Mouse (Mus musculus) heart, adult 11 months (tissue): ENCODE measurements around the gene Greb1.

Experiments used
- DNase-seq: peaks from one replicate; pipeline ENCODE4 v3.0.0; 2022

Gene Greb1

DNA sequence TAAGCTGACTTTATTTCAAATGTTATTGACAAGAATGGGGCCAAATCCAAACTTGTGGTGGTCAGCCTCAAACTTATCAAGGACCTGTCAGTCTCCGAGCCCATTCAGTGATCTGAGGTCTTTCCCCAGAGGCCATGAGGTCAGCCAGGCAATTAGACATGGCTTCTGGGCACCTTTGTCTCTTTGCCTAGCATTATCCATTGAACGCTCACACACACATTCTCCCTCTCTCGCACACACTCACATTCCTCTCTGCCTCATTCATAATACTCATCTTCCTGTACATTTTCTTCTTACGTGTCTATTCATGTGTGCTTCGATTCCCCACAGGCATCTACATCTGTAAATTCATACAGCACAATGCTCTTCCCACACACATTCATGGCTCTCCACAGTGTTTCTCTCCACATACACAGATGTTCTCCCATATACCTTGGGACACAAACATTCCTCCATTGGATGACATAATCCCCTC is 3.3 kb upstream of the Greb1 start:
- no peak for DNase-seq

DNA sequence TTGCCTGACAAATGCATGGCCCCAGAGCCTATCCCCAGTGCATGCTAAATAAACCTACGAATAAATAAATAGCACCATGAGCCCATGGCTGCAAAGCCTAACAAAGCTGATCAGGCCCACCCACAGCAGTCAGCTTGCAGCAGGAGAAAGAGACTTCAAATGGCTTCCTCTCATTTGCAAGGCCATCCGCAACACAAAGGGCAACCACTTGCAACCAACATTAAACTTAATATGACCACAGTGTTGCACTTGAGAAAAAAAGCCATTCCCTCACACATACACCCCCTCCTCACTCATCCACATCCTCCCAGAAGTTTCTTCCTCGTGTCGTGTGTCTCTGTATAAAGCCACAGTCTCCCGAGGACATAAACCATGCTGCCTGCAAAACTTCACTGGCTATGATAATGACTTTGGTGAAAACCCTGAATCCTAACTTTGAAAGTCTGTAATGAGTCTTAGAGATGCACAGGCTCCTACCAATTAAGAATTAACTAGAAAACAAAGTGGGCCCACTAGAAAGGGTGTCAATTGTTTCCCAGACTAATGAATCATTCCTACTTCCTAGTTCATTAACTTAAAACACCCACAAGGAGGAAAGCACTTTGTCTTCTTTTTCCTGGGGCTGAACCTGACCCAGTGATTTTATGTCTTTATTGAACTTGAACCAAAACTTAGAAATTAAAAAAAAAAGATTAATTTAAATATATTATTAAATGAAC is 2.7 kb upstream of the Greb1 start:
- no peak for DNase-seq

DNA sequence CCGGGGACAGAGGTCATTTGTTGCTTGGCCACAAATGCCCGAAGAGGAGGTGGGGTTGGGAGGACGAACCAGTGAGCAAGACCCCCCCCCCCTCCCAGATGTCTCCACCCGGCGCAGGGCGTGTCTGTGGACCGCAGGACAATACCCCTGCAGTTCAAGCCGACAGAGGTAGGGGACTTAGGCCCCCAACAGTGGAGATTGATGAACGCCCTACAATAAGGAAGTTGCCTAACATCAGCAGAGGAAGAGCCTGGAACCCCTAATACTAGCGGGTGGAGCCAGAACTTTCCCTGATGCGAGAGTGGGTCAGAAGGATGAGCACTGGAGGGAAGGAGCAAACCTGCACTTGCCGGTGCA is 251 bp upstream of the Greb1 start:
- DNase-seq = no peak

DNA sequence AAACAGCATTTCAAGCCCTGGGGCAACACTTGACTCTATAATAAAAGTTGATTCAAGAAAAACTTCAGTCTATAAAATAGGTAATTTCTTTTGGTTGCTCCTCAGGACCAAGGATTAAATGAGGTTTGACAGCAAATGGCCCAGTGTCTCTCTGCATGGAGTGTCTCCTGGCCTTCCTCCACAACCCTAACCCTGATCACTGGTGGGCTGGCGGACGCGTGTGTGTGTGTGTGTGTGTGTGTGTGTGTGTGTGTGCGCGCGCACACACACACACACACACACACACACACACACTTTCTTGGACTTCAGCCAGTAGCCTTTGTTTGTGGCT is 793 bp downstream of the Greb1 start:
- DNase-seq = no peak

DNA sequence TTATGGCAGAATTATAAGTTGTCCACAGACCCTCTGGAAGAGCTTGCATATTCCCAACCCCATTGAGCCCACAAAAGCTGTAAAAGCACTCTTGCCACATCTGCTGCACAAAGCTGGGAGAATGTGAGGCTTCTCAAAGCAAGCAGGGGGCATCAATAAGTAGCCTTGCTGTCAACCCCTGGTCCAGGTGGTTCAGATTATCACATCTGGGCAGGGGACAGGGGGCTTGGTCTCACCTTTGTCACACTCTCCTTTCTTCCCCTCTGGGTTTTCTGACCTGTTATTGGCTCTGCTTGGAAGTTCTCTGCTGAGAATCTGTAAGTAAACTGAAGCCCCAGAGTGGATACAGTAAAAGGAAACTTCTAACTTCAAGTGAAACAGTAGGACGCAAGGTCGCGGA is 1.8 kb downstream of the Greb1 start:
- no peak for DNase-seq

DNA sequence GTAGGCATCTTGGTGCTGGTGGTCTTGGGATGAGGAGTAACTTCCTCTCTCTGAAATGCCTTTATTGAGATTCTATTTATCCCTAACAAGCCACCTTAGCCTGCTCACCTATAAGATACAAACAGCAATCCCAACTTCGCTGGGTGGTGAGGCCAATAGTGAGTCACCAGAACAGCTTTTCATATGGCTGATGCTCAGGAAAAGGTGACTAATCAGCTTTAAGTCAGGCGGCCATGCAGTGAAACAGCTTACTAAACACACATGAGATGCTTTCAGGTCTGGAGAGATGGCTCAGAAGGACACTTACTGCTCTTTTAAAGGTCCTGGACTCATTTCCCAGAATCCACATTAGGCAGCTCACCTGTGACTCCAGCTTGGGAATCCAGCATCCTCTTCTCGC is 4.9 kb downstream of the Greb1 start:
- no peak for DNase-seq

DNA sequence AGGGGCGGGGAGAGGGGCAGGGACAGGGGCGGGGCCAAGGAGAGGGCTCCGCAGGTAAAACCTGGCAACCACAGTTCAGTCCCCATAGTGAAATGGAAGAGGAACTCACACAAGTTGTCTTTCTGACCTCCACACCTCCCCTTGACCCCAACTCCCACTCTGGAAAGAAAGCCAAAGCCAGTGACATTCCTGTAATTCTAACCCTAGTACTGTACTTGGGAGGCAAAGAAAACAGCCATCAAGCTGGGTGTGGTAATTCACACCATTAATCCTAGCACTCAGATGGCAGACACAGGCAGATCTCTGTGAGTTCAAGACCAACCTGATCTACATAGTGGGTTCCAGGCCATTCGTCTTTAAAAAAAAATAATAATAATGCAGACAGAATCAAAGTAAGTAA is 7.3 kb downstream of the Greb1 start:
- no peak for DNase-seq

DNA sequence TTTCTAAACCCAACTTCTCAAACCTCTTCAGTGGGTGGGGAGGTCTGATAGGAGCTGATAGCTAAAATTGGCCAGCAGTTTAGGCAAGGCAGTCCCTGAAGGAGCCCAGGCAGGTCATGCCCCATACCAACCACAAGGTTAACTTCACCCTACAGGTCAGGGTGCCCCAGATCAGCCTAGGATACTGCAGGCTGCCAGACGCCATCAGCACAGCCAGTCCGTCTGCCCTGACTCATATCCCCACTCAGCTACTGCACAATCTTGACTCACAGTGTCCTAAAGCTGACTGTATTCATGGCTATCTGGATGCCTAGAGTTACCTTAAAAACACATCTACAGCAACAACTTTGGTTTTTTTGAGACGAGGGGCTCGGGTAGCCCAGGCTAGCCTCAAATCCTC is 10.2 kb downstream of the Greb1 start:
- no peak for DNase-seq

DNA sequence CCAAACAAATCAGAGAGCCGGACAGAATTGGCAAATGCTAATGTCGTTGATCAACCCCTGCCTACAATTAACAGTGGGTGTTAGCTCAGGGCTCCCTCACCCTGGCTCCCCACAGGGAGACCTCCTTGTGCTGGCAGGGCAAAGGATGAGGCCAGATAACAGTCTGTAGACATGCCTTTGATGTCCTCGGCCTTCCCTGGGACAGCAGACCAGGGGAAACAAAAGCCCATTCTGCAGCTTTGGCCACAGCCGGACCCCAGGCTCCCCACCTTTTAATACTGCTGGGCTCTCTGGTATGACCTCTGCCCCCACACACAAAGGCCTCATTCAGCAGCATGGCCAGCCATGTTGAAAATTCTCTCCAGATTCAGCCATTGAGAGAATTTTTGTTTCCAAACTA is 10.9 kb downstream of the Greb1 start:
- no peak for DNase-seq

DNA sequence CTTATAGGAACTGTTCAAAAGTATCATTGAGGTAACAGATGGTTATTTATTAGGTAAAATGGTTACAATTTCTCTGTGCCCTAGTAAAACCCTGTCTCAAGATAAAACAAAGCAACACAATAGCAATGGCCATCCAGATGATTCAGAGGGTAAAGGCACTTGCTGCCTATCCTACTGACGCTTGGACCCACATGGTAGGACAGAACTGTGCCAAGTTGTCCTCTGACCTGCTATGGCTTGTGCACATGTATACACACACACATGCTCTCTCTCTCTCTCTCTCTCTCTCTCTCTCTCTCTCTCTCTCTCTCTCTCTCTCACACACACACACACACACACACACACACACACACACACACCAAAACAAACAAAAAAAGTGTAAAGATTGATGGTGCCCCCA is 11.5 kb downstream of the Greb1 start:
- DNase-seq = no peak

DNA sequence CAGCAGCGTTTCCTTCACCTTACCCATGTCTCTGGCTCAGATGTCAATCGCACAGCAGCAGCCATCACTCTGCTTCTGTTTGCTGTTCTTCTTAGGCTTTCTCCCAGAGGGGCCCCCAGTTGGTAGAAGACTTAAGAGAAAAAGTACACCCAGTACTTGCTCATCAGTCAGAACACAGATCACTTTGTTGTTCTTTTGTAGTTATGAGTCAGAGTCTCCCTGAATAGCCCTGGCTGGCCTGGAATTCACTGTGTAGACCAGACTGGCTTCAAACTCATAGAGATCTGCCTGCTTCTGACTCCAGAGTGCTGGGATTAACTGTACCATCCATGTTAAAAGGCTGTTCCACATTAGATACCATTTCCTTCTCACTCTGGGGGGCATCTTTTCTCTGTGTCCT is 12.1 kb downstream of the Greb1 start:
- no peak for DNase-seq

DNA sequence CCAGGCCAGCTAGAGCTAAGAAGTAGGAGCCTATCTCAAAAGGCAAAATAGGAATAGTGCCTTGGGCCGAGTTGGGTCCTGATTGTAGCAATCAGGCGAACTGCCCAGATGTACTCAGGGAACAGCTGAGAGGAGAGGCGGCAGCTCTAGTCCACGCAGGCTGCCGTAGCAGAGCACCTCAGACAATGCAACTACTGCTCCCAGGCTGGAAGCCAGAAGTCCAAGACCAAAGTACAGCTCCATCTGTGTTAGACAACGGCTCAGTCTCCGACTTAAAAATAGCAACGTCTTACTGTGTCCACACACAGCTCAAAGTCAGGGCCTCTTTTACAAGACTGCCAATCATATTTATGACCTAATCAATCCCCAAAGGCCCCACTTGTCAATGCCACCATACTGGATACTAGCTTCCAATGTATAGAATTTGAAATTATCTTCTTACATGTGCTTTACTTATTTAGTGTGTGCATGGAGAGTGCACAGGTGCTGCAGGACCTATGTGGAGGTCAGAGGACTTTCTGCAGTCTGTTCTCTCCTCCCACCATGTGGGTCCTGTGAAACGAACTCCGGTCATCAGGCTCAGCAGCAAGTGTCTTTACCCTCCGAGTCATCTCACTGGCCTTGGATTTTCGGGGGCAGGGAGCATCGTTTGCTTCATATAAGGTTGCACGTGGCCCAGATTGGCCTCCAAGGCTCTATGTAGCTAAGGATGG is 19.5 kb downstream of the Greb1 start:
- DNase-seq = no peak

DNA sequence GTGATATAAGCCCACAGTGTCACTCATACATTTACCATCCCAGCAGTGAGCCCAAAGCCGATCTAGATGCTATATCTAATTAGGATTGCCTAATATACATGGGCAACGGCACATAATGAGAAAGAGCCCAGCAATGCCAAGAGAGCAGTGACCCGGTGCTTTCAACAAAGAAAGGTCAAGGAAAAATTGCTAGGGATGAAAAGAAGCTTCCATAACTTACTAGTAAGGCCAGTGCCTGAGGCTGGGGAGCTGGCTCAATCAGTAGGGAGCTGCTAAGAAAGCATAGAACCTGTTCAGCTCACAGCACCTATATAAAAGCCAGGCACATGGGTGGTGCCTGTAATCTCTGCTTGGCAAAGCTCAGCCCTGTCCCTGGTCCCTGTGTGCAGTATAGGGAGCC is 20.4 kb downstream of the Greb1 start:
- DNase-seq = no peak

DNA sequence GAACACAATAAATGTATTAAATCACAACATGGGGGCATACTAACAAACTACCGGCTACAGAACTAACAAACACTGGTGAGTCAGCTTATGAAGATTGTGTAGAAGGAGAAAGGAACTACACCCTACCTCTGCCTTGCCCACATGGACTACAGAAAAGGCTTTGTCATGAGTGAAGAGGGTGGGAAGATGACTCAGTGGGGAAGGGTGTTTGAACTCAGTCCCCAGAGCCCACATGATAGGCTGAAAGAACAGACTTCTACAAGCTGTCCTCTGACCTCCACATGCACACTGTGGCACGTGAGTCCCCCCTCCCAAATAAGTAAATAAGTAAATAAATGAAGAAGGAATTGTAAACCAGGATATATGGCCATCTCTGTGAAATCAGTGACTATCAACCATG is 21.5 kb downstream of the Greb1 start:
- DNase-seq = no peak

DNA sequence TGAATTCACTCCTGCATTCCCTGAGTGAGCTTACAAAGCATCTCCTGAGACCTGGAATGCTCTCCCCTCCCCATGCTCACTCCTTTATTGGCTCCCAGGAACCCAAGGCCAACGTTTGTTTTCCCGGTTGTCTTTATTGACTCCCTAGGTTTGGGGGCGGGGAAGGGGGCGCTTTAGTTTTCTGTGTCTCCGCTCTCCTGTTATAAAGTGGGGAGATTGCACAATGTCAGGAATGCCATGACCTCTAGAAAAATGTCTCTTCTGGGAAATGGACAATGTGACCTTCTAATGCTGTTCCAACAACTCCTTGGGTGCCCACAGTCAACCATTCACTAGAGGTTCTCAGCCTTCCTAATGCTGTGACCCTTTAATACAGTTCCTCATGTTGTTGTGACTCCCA is 22.2 kb downstream of the Greb1 start:
- no peak for DNase-seq

DNA sequence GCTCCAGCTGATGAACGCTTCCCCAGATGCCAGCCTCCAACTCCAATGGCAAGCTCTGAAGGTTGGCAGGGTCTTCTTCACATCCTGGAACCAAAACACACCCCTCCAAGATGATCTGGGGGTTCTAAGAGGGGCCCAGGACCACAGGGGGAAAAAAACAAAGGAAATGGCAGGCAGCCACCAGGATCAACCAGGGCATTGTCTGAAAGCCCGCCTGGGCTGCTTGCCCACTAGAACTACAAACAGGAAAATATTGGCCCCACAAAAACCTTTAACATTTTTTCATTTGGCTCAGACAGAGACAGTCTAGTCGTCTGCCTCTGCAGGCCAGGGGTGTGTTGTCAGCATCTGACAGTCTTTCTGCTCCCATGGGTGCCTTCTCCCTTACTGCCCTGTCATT is 25.3 kb downstream of the Greb1 start:
- no peak for DNase-seq

DNA sequence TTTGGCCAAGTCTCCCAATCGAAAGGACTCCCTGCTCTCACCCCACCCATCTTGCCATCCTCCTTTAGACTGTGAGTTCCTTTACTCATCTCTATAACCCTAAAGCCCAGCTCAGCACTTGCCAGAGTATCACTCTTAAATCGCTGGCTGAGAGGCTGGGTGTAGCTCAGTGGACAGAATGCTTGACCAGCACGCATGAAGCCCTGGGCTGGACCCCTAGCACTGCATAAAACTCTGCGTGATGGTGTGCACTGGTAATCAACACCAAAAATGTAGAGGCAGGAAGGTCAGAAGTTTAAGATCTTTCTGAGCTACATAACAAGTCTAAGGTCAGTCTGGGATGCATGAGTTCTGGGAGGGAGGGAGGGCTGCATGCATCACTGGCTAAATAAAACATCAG is 26.1 kb downstream of the Greb1 start:
- DNase-seq = no peak

DNA sequence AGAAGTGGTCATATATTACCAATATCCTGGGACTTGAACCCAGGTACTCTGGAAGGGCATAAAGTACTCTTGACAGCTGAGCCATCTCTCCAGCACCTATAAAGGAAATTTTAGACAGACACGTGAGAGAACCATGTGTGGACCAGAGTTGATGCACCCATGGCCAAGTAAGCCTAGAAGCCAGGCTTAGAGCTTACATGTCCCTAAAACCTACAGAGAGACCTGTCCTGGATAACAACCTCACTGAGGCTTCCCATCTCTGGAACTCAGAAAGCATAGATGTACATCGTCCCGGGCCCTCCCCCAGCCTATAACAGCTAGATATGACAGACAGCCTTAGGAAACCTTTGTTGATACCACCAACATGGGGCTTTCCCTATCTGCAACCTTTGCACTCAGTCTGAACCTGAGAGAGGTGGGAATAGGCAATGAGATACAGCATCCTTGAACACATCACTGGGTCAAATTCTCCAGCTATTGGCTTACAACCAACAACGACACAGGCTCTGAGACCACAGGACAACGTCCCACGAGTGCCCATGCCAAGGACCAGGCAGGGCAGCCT is 31.0 kb downstream of the Greb1 start:
- peak; percentile 64 for DNase-seq

DNA sequence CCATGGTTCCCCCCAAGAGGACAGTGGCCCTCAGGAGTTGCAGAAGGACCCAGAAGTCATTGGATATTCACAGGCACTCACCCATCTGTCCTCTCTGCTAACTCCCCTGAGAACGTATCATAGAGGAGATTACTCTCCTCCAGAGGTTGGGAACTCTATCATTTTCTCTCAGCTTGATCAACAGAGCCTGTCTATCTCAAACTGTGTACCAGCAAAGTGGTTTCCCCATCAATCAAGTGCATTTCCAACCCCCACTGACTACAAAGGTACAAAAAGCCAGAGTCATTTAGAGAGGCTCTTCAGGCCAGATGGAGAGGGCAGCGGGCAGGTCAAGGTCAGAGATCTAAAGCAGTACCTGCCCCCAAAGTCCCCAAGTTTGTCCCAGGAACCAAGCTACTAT is 32.0 kb downstream of the Greb1 start:
- DNase-seq = peak; percentile 12

DNA sequence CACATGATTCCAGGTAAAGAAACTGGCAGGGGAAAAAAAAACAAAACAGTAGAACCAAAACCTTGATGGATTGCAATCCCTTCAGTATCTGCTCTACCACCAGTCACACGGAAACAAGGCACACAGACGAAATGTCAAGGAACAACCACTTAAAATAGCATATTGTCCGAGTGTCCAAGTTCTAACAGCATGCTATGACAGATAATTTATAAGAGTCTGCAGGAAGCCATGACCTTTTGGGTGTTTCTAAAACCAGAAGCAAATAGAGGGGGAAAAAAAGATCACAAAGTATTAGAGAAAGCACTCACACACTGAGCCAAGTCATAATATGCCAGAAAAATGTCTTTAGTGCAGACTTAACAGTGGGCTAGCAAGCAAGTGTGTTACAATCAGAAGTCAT is 32.4 kb downstream of the Greb1 start:
- peak; percentile 54 for DNase-seq

DNA sequence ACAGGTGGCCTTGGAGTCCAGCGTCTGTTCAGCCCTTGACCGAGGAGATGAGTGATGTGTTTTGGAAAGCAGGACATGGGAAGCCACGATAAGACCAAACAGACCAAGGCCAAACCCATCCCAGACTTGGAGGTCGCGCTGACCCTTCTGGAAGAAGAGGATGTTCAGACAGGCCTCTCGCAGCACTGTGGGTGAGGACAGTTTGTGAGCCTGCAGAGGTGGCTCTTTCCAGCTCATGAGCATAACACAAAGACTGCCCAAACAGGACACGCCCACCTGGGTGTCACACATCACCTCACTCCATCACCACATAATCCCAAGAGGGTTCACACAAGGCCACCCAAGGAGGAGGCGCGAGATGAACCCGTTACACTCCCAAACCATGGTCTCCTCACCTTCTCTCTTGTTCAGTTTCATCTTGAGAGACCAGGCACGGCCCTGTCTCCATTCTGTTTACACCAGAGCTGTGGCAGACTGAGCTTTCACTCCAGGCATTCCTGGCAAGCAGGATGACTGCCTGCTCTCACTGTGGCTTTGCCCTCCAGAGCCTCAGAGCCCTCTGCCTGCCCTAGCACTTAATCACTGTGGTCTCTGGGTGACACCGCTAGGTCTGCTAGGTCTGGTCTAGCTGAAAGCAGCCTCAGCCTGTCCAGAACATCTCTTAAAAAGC is 35.8 kb downstream of the Greb1 start:
- peak; percentile 84 for DNase-seq

DNA sequence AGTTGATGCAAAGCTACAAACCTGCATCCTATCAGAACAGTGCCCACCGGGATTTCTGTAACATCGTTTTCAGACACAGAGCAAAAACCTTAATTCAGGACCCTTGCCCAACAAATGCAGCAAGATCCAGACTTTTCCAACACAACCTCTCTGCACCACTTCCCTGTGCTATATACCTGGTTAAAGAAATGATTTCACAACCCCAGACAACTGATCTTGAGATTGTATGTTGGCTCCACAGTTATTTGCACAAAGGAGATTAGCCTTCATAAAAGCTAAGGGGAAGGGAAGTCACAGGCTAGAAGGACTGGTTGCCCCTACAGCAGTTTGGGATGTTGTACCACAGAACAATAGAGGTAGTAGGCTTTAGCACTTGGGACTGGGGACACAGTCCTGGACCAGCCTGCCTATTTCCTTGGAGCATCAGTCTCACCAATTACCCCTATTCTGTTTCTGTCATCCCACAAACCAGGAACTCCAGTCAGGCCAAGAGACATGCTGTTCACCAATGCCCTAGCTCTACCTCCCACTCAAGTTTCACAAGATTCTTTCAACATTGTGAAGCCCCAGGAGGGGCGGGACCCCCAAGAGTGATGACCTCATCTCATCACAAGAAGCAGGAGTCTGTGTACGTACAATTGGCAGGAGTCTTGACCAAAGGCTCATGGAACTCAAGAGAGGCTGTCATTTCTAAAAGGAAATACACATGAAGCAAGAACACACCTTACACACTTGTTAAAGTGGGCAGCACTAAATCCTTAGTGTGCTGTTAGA is 36.9 kb downstream of the Greb1 start:
- peak; percentile 58 for DNase-seq

DNA sequence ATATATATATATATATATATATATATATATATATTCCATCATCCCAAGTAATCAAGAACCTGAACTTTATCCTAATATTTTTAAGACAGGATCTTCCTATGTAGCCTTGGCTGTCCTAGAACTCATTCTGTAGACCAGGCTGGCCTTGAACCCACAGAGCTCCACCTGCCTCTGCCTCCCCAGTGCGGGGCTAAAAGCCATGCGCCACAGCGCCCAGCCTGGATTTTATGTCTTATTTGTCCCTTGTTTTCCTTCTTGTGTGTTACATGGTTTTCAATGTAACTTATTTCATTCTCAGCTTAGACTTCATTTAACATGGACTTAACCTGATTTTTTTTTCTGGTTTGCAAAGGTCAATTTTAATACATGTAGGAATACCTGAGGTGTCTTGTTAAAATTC is 39.2 kb downstream of the Greb1 start:
- DNase-seq = peak; percentile 68
